8 mouse cellular contexts compared by ENCODE assay signal in genomic region chr11:100355151-100355951, GRCm38 (mm10). TPM values are rescaled to one million over a fixed set of nuclear protein-coding genes. Genes with fewer than 3 reads are reported as not detected.
DNase-seq lines count a peak whose midpoint lies in the region; ATAC-seq lines count a peak whose summit lies in the region.

No protein-coding gene starts in this region.

- DNase-seq in gastrocnemius, adult 18-20 months (ENCODE audit: low spot score) = peak; percentile 12
- DNase-seq in gastrocnemius, postnatal 4 days (ENCODE audit: low spot score in 2 of 2) = no peak
- peak; percentile 57 for DNase-seq in adrenal gland, adult 2 months
- peak; percentile 36 for DNase-seq in embryonic facial prominence, embryonic 14.5 days (ENCODE audit: low spot score)
- DNase-seq in induced T-regulatory cell, adult 2 months (ENCODE audit: low read depth) = peak; percentile 86
- peak; percentile 45 for DNase-seq in limb, embryonic 10.5 days (ENCODE audit: low spot score)

- ATAC-seq in embryonic facial prominence, embryonic 14.5 days (ENCODE audit: low read depth) = peak; percentile 38; the same call in 1 of the 2 replicates
- peak; percentile 49 for ATAC-seq in midbrain, embryonic 13.5 days
- ATAC-seq in stomach, embryonic 15.5 days (ENCODE audit: insufficient read depth, low FRiP score, low read depth) = peak; percentile 55; the same call in 1 of the 2 replicates

- 0 out of 2 replicates have a peak, but pooled peaks cover 6% of the 10 kb centered on the region for H3K4me1 ChIP-seq in embryonic facial prominence, embryonic 14.5 days (ENCODE audit: control insufficient read depth, insufficient read depth, low read length)
- H3K4me1 ChIP-seq in limb, embryonic 10.5 days = peaks cover 29% of the 10 kb centered on the region
- H3K4me1 ChIP-seq in midbrain, embryonic 13.5 days (replicated peaks) = peaks cover 41% of the 10 kb centered on the region
- 0 out of 2 replicates have a peak, but pooled peaks cover 10% of the 10 kb centered on the region for H3K4me1 ChIP-seq in stomach, embryonic 15.5 days

- H3K9ac ChIP-seq in embryonic facial prominence, embryonic 14.5 days (ENCODE audit: low read depth, low read length) = peak overlapping the region; percentile 61
- H3K9ac ChIP-seq in midbrain, embryonic 13.5 days (replicated peaks) = peak overlapping the region; percentile 75
- peak overlapping the region; percentile 33; the same call in 1 of the 2 replicates for H3K9ac ChIP-seq in stomach, embryonic 15.5 days

- H3K36me3 ChIP-seq in embryonic facial prominence, embryonic 14.5 days (ENCODE audit: control insufficient read depth, insufficient read depth, low read length) = no peaks in the 10 kb centered on the region
- H3K36me3 ChIP-seq in limb, embryonic 10.5 days = no peaks in the 10 kb centered on the region
- peaks cover 21% of the 10 kb centered on the region for H3K36me3 ChIP-seq in midbrain, embryonic 13.5 days
- H3K36me3 ChIP-seq in stomach, embryonic 15.5 days = no peaks in the 10 kb centered on the region

- no peaks in the 10 kb centered on the region for H3K9me3 ChIP-seq in embryonic facial prominence, embryonic 14.5 days (ENCODE audit: control insufficient read depth, low read length)
- no peaks in the 10 kb centered on the region for H3K9me3 ChIP-seq in limb, embryonic 10.5 days (replicated peaks)
- no peaks in the 10 kb centered on the region for H3K9me3 ChIP-seq in midbrain, embryonic 13.5 days
- no peaks in the 10 kb centered on the region for H3K9me3 ChIP-seq in stomach, embryonic 15.5 days

- no peak overlapping the region for H3K27ac ChIP-seq in embryonic facial prominence, embryonic 14.5 days (replicated peaks; ENCODE audit: low read depth, low read length)
- 0 out of 2 replicates have a peak overlapping the region, but pooled peaks have one; percentile 68 for H3K27ac ChIP-seq in limb, embryonic 10.5 days
- peak overlapping the region; percentile 51 for H3K27ac ChIP-seq in midbrain, embryonic 13.5 days
- no peak overlapping the region for H3K27ac ChIP-seq in stomach, embryonic 15.5 days

- H3K27me3 ChIP-seq in embryonic facial prominence, embryonic 14.5 days (replicated peaks; ENCODE audit: control insufficient read depth, insufficient read depth, low read length) = peaks cover 59% of the 10 kb centered on the region
- peaks cover 94% of the 10 kb centered on the region for H3K27me3 ChIP-seq in limb, embryonic 10.5 days (ENCODE audit: low read depth, poor library complexity, severe bottlenecking)
- peaks cover 23% of the 10 kb centered on the region for H3K27me3 ChIP-seq in midbrain, embryonic 13.5 days
- H3K27me3 ChIP-seq in stomach, embryonic 15.5 days (replicated peaks) = peaks cover 27% of the 10 kb centered on the region

- H3K4me2 ChIP-seq in embryonic facial prominence, embryonic 14.5 days (ENCODE audit: low read depth, low read length) = peak overlapping the region; percentile 98
- H3K4me2 ChIP-seq in midbrain, embryonic 13.5 days (replicated peaks) = peak overlapping the region; percentile 98
- H3K4me2 ChIP-seq in stomach, embryonic 15.5 days = peak overlapping the region; percentile 99

- peak overlapping the region; percentile 52 for H3K4me3 ChIP-seq in embryonic facial prominence, embryonic 14.5 days (ENCODE audit: low read depth, low read length)
- H3K4me3 ChIP-seq in limb, embryonic 10.5 days = peak overlapping the region; percentile 56
- H3K4me3 ChIP-seq in midbrain, embryonic 13.5 days (replicated peaks) = peak overlapping the region; percentile 65
- H3K4me3 ChIP-seq in stomach, embryonic 15.5 days (replicated peaks) = peak overlapping the region; percentile 60

- WGBS in embryonic facial prominence, embryonic 14.5 days = 2% methylated on average over 43 of the region's 54 CpGs
- WGBS in limb, embryonic 10.5 days = under 1% methylated on average over 54 of the region's 54 CpGs
- WGBS in midbrain, embryonic 13.5 days = under 1% methylated on average over 54 of the region's 54 CpGs
- WGBS in stomach, embryonic 15.5 days = 1% methylated on average over 54 of the region's 54 CpGs

RNA-seq across cellular contexts. Expression of gene Hap1, which starts 0.6 kb away (rescaled TPM):
- total RNA-seq in gastrocnemius, adult 18-20 months (2021) = under 1 TPM; 0.26 to 0.53 TPM
- total RNA-seq in gastrocnemius, postnatal 4 days (2021) = 1 to 10 TPM; 1.5 to 1.7 TPM
- total RNA-seq in adrenal gland, adult 2 months (2021) = 10 to 100 TPM; 34.6 to 62.1 TPM
- polyA plus RNA-seq in adrenal gland, adult 2 months (2012; rRNA removed) = 28.5 and 32.8 TPM in 2 replicates
- polyA plus RNA-seq in embryonic facial prominence, embryonic 14.5 days (2014; fragmentation: Nextera tagmentation; extraction: Ambion mirVana) = 3.2 and 4.4 TPM in 2 replicates
- 0.85 and 1.3 TPM in 2 replicates for polyA plus RNA-seq in limb, embryonic 10.5 days (2016; fragmentation: Nextera tagmentation; extraction: Ambion mirVana)
- polyA plus RNA-seq in midbrain, embryonic 13.5 days (2015; fragmentation: Nextera tagmentation; extraction: Ambion mirVana) = 137 and 168 TPM in 2 replicates
- polyA plus RNA-seq in stomach, embryonic 15.5 days (2015; fragmentation: Nextera tagmentation; extraction: Ambion mirVana) = 15.5 and 16.7 TPM in 2 replicates

RNA-seq across cellular contexts. Expression of gene Gast, which starts 21.1 kb away (rescaled TPM):
- not detected for total RNA-seq in gastrocnemius, adult 18-20 months (2021)
- total RNA-seq in gastrocnemius, postnatal 4 days (2021) = not detected
- total RNA-seq in adrenal gland, adult 2 months (2021) = not detected
- polyA plus RNA-seq in adrenal gland, adult 2 months (2012; rRNA removed) = not detected in 2 replicates
- 1.0 and 1.1 TPM in 2 replicates for polyA plus RNA-seq in embryonic facial prominence, embryonic 14.5 days (2014; fragmentation: Nextera tagmentation; extraction: Ambion mirVana)
- not detected in 2 replicates for polyA plus RNA-seq in limb, embryonic 10.5 days (2016; fragmentation: Nextera tagmentation; extraction: Ambion mirVana)
- 1.2 and 2.5 TPM in 2 replicates for polyA plus RNA-seq in midbrain, embryonic 13.5 days (2015; fragmentation: Nextera tagmentation; extraction: Ambion mirVana)
- 15.1 and 16.3 TPM in 2 replicates for polyA plus RNA-seq in stomach, embryonic 15.5 days (2015; fragmentation: Nextera tagmentation; extraction: Ambion mirVana)

RNA-seq across cellular contexts. Expression of gene Eif1, which starts 35.7 kb away (rescaled TPM):
- 1,000 to 10,000 TPM; 1,490 to 1,592 TPM for total RNA-seq in gastrocnemius, adult 18-20 months (2021)
- 100 to 1,000 TPM; 842 to 874 TPM for total RNA-seq in gastrocnemius, postnatal 4 days (2021)
- total RNA-seq in adrenal gland, adult 2 months (2021) = 1,000 to 10,000 TPM; 1,002 to 1,252 TPM
- 121 and 147 TPM in 2 replicates for polyA plus RNA-seq in adrenal gland, adult 2 months (2012; rRNA removed)
- polyA plus RNA-seq in embryonic facial prominence, embryonic 14.5 days (2014; fragmentation: Nextera tagmentation; extraction: Ambion mirVana) = 1,802 and 1,879 TPM in 2 replicates
- polyA plus RNA-seq in limb, embryonic 10.5 days (2016; fragmentation: Nextera tagmentation; extraction: Ambion mirVana) = 1,486 and 1,565 TPM in 2 replicates
- 1,443 and 1,564 TPM in 2 replicates for polyA plus RNA-seq in midbrain, embryonic 13.5 days (2015; fragmentation: Nextera tagmentation; extraction: Ambion mirVana)
- 1,590 and 1,651 TPM in 2 replicates for polyA plus RNA-seq in stomach, embryonic 15.5 days (2015; fragmentation: Nextera tagmentation; extraction: Ambion mirVana)

RNA-seq across cellular contexts. Expression of gene Jup, which starts 42.2 kb away (rescaled TPM):
- total RNA-seq in gastrocnemius, adult 18-20 months (2021) = 10 to 100 TPM; 73.4 to 81.3 TPM
- total RNA-seq in gastrocnemius, postnatal 4 days (2021) = 10 to 100 TPM; 80.4 to 91.4 TPM
- 10 to 100 TPM; 67.0 to 94.3 TPM for total RNA-seq in adrenal gland, adult 2 months (2021)
- polyA plus RNA-seq in adrenal gland, adult 2 months (2012; rRNA removed) = 275 and 284 TPM in 2 replicates
- polyA plus RNA-seq in embryonic facial prominence, embryonic 14.5 days (2014; fragmentation: Nextera tagmentation; extraction: Ambion mirVana) = 107 and 116 TPM in 2 replicates
- polyA plus RNA-seq in limb, embryonic 10.5 days (2016; fragmentation: Nextera tagmentation; extraction: Ambion mirVana) = 35.6 and 41.8 TPM in 2 replicates
- 69.2 and 70.5 TPM in 2 replicates for polyA plus RNA-seq in midbrain, embryonic 13.5 days (2015; fragmentation: Nextera tagmentation; extraction: Ambion mirVana)
- polyA plus RNA-seq in stomach, embryonic 15.5 days (2015; fragmentation: Nextera tagmentation; extraction: Ambion mirVana) = 163 and 173 TPM in 2 replicates

RNA-seq across cellular contexts. Expression of gene P3h4, which starts 59.3 kb away (rescaled TPM):
- total RNA-seq in gastrocnemius, adult 18-20 months (2021) = 1 to 10 TPM; 1.6 to 3.2 TPM
- 10 to 100 TPM; 27.4 to 29.4 TPM for total RNA-seq in gastrocnemius, postnatal 4 days (2021)
- total RNA-seq in adrenal gland, adult 2 months (2021) = 10 to 100 TPM; 20.3 to 40.8 TPM
- 76.3 and 107 TPM in 2 replicates for polyA plus RNA-seq in adrenal gland, adult 2 months (2012; rRNA removed)
- polyA plus RNA-seq in embryonic facial prominence, embryonic 14.5 days (2014; fragmentation: Nextera tagmentation; extraction: Ambion mirVana) = 92.8 and 100 TPM in 2 replicates
- 33.9 and 45.3 TPM in 2 replicates for polyA plus RNA-seq in limb, embryonic 10.5 days (2016; fragmentation: Nextera tagmentation; extraction: Ambion mirVana)
- polyA plus RNA-seq in midbrain, embryonic 13.5 days (2015; fragmentation: Nextera tagmentation; extraction: Ambion mirVana) = 13.7 and 16.8 TPM in 2 replicates
- 57.6 and 61.7 TPM in 2 replicates for polyA plus RNA-seq in stomach, embryonic 15.5 days (2015; fragmentation: Nextera tagmentation; extraction: Ambion mirVana)

Comparison
In these comparisons a context has a peak if more than half of its experiments do, and no peak if none do; other contexts are left out.
1. DNase-seq: peak in gastrocnemius, adult 18-20 months (single experiment), adrenal gland, adult 2 months (single experiment), embryonic facial prominence, embryonic 14.5 days (single experiment), induced T-regulatory cell, adult 2 months (single experiment) and limb, embryonic 10.5 days (single experiment); none in gastrocnemius, postnatal 4 days (0 of 2).
2. H3K27ac ChIP-seq: peak in limb, embryonic 10.5 days (single experiment) and midbrain, embryonic 13.5 days (single experiment); none in embryonic facial prominence, embryonic 14.5 days (single experiment) and stomach, embryonic 15.5 days (single experiment).
3. Peak in every context shown above with its lines, with median percentiles within 50 percentile points of each other: ATAC-seq, H3K4me2 ChIP-seq, H3K4me3 ChIP-seq and H3K9ac ChIP-seq.